Mouse (Mus musculus): ENCODE measurements at regions not wholly inside any gene's neighbourhood (a gene's known extent, or its start where the extent isn't known, plus 50 kb on each side); places are given as distances from the start of the nearest gene placed in this dataset.
A peak's percentile ranks its signal among the peaks of the same experiment; 100 is the strongest.
"Not testable (repeated sequence)": the region's sequence is repeated elsewhere in the genome, so short reads cannot be mapped to it uniquely, and the experiment has no call there.

DNA sequence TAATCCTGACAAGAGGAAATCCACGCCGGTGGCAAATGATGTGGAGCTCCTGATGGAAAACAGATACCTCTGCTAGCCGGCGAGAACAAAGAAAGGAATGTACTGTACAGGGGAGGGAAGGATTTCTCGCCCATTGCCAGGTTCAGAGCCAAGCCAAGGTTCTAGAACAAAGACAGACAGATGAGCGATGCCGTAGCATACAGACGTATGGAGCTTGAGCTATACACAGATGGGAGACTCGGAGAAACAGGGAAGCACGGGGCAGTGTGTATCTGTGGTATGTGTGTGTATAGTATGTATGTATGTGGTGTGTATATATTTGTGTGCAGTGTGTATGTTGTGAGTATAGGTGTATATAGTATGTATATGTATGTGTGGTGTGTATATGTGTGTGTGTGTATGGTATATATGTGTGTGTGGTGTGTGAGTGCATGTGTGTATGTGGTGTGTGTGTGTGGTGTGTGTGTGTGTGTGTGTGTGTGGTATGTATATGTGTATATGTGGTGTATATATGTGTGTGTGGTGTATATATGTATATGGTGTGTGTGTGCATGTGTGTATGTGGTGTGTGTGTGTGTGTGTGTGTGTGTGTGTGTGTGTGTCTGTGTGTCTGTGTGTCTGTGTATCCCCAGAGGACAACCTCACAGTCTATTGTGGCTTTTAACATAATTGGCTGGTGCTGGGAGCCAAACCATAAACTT, 140.6 kb downstream of the Cand1 start:
- no peak for DNase-seq (ENCODE audit: low spot score in 2 of 2)

DNA sequence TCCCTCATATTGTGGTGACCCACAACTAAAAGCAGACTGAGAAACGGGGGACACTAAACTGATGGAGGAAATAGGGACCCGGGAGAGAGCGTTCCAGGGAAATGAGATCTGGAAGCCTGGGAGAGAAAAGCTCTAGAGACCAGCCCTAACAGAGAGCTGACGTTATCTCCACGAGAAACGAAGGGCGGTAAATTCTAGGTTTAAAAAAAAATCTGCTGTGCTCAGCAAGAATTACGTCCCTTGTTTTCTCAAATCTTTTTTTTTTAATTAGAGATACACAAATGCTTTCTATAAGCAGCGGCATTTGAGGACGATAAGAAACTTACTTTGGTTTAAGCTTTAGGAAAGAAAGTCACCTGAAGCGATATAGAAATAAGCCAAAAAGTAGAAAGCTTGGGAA, 145.7 kb downstream of the Cand1 start:
- no peak for DNase-seq (ENCODE audit: low spot score in 2 of 2)

DNA sequence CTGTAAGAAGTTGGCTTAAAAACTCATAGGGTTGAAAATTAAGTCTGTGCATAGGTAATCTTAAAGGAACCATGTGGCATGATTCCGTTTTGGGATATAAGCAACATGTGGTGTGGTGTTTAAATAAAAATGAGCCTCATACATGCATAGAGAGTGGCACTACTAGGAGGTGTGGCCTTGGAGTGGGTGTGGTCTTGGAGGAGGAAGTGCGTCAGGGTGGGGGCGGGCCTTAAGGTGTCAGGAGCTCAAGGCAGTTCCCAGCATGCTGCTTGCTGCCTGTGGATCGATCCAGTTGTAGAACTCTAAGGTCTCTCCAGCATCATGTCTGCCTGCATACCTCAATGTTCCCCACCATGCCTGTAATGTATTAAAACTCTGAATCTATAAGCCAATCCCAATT, 152.0 kb downstream of the Cand1 start:
- DNase-seq (ENCODE audit: low spot score in 2 of 2): no peak

DNA sequence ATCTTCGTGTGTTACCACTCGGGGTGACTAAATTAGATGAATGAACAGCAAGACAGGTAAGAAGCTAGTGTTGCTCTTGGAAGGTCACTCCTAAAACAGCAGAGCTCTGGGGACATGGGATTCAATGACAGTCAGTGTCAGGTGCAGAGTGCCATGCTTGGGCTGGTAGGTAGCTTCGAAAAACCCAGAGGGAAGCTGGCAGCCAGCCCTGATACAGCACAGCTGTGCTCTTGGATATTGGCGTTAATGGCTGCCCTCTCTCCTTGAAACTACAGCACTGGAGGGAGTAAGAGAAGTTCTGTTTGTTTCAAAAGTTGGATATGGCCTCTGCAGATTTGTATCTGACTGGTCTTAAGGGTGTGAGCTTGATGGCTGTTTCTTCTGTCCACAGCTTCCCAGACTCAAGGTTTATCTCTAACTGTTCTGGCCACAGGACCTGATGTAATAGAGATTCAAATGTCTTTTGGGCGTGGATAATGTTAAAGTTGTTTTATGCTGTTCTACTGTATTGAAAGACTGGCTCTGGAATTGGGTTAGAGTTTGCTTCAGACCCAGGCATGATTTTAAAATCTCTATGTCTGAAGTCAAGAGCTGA, 152.7 kb downstream of the Cand1 start:
- no peak for DNase-seq (ENCODE audit: low spot score in 2 of 2)

DNA sequence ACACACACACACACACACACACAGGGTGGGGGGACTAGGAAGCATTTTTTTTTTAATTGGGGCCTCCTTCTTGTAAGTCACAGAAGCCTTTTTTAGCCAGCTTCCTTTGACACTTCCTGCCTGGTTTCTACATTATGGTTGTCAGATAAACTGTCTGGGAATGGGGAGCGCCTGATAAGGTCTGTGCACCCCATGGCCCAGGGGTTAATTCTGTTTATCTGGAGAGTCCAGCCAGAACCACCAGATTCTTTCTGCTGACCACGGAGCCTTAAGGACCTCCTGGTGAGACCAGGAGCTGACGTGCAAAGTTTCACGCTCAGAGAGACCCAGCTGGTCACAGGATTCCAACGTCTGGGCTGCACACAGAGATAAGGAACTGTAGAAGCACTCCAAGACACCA, 153.4 kb downstream of the Cand1 start:
- no peak for DNase-seq (ENCODE audit: low spot score in 2 of 2)

DNA sequence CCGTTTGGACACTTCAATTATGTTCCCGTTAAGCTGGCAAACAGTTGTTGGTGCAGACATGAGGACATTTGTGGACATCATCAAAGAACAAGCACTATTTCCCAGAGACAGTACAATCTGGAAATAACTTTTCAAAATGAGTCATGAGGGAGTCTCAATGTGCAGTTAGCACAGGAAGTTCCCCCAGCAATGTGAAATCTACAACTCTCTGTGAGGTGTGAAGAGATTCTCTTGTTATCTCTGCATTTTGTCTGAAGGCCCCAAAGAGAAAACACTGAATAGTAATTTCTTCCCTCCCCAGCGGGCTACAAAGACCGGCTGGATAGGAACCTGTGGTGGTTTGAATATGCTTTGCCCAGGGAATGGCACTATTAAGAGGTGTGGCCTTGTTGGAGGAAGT, 156.4 kb downstream of the Cand1 start:
- no peak for DNase-seq (ENCODE audit: low spot score in 2 of 2)

DNA sequence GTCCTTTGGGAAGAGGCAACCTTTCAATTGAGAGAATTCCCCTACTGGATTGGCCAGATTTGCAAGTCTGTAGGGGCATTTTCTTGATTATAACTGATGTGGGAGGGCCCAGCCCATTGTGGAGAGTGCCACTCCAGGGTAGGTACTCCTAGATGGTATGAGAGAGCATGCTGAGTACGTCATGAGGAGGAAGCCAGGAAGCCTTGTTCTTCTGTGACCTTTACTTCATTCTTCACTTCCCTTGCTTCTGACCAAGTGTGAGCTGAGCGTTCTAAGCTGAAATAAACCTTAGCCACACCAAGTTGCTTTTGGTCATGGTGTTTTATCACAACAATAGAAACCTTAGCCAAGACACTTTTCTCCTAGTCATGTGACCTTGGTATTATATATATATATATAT, 157.0 kb downstream of the Cand1 start:
- no peak for DNase-seq (ENCODE audit: low spot score in 2 of 2)

DNA sequence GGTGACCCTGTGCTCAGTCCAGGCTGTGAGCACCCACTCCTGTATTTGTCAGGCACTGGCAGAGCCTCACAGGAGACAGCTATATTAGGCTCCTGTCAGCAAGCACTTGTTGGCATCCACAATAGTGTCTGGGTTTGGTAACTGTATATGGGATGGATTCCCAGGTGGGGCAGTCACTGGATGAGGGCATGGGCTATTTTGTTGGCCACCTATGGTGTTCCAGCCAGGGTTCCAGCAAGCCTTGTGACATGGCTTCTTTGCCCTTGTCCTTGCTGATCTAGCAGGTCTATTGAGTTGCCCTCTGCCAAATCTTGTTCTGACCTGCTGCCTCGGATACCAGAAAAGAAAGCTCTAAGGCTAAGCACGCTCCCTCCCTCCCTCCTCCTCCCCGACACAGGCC, 158.1 kb downstream of the Cand1 start:
- not testable (repeated sequence) for DNase-seq (ENCODE audit: low spot score in 2 of 2)

DNA sequence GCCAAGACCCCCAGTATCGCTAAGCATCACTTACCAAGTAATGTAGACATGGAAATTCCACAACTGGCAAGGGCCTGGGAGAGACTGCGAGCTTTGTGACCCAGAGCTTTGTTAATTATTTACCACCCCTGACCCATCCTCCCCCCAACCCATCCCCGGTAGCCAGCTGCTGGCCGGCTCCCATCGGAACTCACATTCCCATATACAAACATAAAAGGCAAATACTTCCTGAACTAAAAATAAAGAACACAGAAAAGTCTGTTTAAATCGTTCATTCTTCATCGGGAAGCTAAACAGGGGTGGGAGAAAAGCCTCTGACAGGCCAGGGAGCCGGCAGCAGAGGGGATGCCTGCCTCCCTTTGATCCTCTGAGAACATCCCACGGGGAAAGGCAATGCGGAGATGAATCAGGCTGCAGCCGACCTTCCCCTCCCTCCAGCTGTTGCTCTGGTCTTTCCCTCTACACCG, 163.7 kb downstream of the Cand1 start:
- DNase-seq (ENCODE audit: low spot score in 2 of 2): no peak

DNA sequence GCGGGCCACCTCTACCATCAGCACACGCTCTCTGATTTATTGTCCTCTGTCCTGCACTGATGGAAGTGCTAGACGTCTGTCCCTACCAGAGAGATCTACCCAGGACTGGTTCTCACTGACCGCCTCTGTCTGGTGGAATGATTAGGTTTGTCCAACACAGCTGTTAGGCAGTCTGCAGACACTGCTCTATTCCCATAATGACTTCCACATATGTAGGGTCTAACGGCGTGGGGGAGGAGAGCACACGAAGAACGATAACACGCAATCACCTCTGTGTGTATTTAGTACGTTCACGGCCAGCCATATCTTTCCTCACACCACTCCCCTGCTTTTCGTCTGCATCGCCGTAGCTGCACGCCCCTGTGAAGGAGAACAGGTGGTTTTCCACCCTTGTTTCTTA, 165.0 kb downstream of the Cand1 start:
- DNase-seq (ENCODE audit: low spot score in 2 of 2): no peak

DNA sequence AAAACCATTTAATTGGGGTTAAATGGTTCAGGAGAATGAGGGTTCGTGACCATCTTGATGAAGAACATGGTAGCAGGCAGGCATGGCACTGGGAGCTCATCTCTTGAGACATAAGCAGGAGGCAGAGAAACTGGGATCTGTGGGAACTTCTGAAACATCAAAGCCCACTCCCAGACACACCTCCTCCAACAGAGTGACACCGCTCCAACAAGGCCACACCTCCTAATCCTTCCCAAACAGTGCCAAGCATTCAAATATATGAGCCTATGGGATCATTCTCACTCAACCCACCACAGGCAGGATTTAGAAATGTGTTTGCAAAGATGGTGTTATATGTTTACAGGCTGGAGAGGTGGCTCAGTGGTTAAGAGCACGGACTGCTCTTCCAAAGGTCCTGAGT, 165.9 kb downstream of the Cand1 start:
- no peak for DNase-seq (ENCODE audit: low spot score in 2 of 2)

DNA sequence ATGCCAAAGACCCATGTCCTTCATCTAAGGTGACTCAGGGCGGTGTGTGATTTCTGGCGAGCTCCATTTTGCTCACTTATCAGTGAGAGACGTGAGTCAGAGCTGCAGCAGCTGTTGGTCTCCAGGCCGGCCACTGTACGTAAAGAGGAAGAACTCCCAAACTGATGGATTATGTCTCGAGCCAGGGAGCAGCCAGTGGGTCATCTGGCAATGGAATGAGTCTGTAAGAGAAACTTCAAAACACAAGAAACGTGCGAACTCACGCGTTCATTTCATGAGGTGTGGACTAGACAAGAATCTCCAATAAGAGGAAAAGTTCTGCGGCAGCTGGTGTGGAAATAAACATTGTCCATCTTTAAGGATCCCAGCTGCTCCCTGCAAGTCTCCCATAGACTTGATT, 170.4 kb downstream of the Cand1 start:
- no peak for DNase-seq (ENCODE audit: low spot score in 2 of 2)

DNA sequence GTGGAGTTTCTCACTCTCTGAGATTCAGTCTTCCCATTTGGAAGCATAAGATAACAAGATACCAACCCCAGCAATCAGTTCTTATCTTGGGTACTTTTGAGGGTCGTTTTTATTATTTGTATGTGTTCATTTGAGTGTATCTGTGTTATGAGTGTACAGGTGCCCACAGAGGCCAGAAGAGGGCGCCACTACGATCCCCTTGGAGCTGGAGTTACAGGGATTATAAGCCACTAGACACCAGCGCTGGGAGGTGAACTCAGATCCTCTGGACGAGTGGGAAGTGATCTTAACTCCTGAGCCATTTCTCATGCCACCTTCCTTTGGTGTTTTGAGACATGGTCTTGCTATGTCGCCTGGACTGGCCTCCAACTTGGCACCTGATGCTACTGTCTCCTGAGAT, 172.0 kb downstream of the Cand1 start:
- DNase-seq (ENCODE audit: low spot score in 2 of 2): no peak

DNA sequence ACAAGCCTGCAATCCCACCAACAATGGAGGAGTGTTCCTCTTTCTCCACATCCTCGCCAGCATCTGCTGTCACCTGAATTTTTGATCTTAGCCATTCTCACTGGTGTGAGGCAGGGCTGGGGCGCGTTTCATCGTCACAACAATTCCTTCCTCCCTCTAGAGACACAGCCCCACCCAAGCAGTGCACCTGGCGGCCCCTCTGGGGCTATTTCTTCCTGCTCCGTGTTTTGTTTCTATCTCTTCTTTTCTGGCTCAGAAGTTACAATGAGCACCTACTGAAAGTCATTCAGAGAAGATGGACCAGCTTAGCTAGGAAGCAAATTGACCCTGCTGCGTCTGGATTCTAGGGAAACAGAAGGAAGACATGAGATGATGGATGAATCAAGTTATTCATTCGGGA, 172.5 kb downstream of the Cand1 start:
- no peak for DNase-seq (ENCODE audit: low spot score in 2 of 2)

DNA sequence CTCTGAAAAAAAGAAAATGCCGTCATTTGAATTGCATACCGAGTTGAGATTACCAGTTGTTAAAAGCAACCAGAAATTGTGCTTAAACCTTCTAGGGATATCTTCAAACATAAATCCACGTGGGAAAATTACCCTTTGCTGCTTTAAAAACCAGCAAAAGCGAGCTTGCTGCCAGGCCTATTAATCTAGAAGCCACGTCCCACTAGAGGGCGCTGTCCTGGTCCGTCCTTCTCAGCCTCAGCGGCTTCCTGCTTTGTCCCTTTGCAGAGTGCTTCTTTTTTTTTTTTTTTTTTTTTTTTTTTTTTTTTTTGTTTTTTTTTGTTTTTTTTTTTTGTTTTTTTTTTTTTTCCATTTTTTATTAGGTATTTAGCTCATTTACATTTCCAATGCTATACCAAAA, 173.9 kb downstream of the Cand1 start:
- DNase-seq (ENCODE audit: low spot score in 2 of 2): peak in 1 of 2 experiments; percentile 38

DNA sequence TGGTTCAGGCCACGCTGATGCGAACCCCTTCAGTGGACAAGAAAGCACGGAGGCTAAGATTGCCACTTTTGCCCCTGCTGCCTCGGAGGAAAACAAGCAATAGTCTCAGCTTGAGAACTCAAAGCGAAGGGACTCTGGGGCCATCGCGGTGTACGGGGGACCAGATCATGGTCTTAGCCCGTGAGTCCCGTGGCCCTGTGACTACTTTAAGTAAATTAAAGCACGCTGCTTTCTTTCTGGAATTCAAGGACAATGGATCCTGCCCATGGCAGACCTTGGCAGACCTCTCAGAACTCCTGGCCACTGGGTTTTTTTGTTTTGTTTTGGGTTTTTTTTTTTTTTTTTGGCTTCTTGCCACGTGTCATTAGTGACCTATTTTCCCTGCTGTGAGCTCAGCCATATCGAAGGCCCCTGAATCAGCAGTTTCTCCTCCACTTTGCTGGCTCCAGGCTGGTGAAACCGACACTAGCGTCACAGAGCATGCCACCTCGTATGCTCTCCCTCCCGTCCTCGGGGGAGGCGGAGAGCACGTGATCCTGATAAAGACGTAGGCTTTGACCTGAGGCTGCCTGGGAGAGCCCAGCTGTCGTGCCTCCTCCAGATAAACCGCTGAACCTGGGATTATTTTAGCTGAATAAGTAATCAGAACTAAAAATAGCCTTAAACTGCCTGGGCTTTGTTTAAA, 174.6 kb downstream of the Cand1 start:
- peak in 1 of 2 experiments; percentile 36 for DNase-seq (ENCODE audit: low spot score in 2 of 2)

DNA sequence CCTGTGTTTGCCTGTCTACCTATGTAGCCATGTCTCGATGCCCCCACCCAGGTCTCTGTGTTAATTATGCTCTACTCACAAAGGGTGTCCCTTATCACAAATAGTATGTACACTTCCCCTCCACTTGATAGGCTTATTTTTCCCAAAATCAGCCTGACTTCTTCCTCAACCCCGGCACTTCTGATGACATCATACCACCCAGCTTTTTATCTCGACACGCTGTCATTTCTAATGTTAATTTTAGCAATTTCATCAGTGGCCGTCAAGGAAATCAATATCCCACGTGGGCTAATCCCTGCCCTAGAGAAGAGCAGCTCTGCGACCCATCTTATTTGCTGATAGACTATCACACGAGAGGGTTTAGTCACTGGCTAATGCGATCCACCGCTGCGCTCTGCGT, 175.6 kb downstream of the Cand1 start:
- DNase-seq (ENCODE audit: low spot score in 2 of 2): no peak

DNA sequence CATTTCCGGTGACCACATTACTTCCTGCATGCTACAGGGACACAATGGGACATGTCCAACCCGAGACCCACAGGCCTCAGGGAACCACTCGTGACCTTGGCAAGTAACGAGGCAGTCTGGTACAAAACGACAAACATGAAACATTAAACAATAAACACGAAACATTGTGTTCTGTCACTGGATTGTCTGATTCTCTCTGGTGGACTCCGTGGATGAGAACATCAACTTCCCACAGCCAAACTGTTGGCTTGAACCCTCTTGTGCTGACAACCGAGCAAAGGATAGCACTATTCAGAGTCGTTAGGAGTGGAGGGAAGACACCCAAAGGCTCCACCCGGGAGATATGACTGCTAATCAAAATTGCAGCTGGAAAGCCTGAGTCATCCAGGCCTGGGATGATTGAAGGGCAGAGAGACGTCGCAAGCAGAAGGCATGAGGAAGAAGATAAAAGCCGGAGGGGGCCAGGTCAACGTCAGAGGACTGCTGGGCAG, 176.6 kb downstream of the Cand1 start:
- no peak for DNase-seq (ENCODE audit: low spot score in 2 of 2)

DNA sequence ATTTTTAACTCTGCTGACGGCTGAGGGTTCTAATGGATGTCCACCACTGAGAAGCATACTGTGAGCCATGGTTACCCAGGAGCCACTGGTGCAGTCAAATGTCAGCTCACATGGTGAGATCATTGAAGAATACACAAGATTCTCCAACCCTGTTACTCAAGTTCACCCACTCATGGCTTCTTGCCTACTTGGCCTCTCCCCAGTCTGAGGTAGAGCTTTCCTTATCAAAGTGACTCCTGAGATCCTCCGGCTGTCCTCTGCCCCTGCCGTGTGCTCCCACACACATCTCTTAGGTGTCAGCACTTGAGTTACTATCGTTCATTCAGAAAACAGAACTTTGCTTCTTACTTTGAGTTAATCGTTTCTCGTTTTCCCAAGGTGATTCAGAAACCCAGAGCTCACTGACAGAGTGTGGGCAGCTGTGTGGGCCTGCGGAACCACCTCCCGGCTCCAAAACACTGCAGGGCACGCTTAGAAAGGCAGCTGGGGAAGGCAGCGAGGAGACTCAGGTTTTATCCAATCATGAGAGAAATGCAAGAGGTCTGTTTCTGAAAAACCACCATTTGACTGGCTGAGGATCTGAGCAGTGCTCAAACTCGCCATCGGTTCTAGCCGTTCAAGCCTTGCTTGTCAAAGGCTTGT, 177.8 kb downstream of the Cand1 start:
- no peak for DNase-seq (ENCODE audit: low spot score in 2 of 2)

DNA sequence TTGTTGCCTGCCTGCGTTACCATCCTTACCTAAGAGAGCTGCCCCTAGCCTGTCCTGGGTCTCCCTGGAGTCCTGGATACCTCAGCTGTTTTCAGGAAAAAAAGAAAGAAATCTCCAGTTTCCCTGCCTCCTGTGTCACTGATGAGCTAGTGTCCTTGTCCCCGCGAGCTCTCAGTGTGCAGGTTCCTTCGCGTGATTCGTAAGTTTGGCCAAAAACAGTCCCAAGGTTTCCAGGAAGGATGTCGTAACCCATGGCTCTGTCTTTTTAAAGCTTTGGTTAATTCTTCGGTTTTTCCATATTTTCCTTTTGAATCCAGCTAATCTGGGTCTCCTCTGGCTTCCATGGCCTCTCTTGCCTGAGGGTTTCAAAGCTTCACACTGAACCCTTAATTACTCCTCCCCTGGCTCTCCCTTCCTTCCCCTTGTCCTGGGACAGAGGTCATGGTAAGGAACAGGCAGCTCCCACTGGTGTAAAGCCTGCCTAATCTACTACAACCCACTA, 178.5 kb downstream of the Cand1 start:
- DNase-seq (ENCODE audit: low spot score in 2 of 2): no peak

DNA sequence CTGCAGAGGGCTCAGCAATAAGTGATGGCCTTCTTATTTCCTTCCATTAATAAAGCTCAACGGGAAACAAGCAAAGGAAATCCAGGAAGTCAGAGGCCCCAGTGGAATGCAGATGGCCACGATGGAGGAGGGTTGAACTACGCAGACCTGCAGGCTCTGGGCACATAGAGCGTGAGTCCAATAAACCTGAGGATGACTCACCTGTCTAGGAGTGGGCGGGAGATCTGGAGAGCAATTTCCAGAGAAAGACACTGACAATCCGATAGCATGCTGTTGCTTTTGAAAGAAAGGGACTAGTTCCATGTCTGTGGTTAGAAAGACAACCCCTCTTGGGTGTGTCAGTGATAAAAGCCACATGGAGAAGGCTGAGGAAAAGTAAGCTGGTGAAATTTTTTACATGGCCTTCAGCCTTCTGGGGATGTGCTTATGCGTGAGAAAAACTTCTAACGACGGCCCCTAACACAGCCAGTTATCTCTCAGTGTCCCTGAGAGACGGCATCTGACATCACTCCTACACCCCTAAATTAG, 181.3 kb downstream of the Cand1 start:
- DNase-seq (ENCODE audit: low spot score in 2 of 2): no peak

All from adrenal gland, postnatal 4 days (tissue).